Mouse (Mus musculus): ENCODE results near the gene Bhlha15. TPM values are rescaled to one million over a fixed set of nuclear protein-coding genes. Genes with fewer than 3 reads are reported as not detected.

The Bhlha15 gene
- total RNA-seq, 2 experiments from 2014 or later, result not detected

DNA sequence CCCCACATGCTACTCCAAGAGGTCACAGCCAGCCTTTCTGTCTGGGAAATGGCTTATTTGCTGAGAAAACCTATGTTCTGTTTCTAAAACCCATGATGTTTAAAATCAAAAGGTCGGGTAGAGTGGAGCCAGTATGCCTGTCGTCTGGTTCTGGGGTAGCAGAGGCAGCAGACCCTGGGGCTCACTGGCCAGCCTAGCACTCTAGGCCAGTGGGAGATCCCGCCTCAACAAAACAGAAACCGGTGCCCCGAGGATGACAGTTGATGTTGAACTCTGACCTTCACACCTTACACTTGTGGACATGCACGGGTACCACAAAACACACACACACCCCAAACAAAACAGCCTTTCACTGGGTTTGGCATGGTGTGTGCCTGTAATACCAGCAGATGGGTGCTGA lies 1.7 kb upstream of the Bhlha15 start:
- DNase-seq, result no peak
- intact Hi-C loops (cut with DNase I), result no loop called here

DNA sequence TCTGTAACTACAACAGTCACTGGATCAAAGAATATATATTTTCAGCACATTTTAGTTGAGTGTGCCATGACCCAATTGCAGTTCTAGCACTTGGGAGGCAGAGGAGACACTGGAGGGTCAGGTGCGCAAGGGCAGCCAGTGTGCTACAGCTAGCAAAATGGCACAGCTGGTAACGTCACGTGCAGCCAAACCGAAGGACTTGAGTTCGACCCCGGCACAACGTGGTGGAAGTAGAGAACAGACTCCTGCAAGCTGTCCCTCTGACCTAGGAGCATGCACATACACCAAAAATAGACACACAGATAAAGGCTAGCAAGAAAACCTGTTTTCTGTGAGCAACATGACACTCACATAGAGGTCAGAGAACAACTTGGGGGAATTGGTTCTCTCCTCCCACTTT lies 759 bp upstream of the Bhlha15 start:
- intact Hi-C loops (cut with DNase I), result no loop called here
- no peak for DNase-seq

DNA sequence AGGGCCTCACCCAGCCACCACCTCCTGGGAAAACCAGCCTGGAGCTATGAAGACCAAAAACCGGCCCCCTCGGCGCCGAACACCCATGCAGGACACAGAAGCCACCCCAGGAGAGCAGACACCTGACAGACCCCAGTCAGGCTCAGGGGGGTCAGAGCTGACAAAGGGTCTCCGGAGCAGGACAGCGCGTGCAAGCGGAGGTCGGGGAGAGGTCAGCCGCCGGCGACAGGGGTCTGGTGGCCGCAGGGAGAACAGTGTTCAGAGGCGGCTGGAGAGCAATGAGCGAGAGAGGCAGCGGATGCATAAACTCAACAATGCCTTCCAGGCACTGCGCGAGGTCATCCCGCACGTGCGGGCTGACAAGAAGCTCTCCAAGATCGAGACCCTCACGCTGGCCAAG lies 940 bp downstream of the Bhlha15 start:
- intact Hi-C loops (cut with DNase I), result no loop called here
- DNase-seq, result no peak

DNA sequence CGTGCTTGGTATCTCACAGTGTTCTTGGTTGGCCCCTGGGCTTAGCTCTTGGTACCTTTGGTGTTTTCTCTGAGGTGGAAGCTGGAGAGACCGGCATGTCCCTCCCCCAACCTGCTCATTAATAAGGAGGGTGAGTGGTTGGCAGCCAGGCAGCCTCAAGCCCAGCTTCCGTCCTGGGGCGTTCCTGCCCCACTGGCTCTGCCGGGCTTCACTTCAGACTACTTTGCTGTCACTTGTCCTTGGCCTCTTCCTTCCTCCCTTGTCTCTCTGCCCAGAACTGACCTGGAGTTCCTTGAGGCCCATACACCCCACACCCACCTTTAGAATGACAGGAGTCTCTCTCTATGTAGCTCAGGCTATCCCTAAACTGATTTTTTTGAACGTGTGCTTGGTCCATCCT lies 2.6 kb downstream of the Bhlha15 start:
- intact Hi-C loops (cut with DNase I), result no loop called here
- no peak for DNase-seq

DNA sequence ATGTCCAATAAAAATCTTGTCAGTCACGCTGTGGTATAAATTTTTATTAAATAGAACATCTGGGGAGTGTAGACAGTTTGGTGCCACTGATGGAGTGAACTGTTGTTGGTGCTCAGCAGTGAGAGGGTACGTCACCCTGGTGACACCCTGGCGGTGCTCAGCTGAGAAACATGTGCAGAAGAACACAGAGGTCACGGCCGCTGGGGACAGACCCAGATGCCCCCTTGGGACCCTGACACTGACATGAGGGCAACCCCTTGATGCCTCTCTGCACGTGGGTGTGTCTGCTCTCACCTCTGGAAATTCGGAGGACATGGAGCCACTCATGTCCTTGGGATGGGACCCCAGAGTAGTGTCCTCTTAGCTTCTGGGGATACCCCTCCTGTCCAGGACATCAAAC lies 4.3 kb downstream of the Bhlha15 start:
- intact Hi-C loops (cut with DNase I), result no loop called here
- no peak for DNase-seq

DNA sequence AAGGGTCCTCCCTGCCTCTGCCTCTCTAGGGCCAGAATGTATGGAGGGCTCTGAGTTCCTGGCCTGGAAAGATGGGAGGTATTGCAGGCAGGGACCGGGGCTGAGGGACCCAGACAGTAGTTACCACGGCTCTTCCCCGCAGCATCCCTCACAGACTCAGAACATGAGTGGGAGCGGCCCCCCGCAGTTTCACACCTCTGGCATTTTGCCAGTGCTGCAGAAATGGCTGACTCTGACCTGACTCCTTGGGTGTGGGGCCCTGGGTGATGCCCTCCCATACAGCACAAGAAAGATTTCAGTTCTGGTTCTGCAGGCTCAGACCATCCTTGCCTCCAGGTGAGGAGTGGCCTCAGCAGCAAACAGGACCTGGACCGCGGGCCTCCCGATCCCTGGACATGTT lies 5.5 kb downstream of the Bhlha15 start:
- intact Hi-C loops (cut with DNase I), result no loop called here
- no peak for DNase-seq

DNA sequence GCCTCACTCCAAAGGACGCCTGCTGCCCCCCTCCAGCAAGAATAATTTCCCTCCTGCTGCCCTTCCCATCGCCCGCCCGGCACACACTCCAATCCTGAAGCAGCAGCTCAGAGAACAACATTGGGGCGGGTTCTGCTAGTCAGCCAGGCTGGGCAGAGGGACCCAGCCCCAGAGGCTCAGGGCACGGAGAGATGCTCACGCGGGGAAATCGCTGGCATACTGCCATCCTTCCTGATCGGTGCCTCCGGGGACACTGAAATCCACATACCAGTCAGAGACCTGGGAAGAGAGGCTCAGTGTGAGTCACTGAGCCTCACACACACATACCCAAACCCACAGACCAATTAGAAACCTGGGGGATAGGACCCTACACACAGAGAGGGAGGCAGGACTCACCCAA lies 10.5 kb downstream of the Bhlha15 start:
- intact Hi-C loops (cut with DNase I), result no loop called here
- no peak for DNase-seq

DNA sequence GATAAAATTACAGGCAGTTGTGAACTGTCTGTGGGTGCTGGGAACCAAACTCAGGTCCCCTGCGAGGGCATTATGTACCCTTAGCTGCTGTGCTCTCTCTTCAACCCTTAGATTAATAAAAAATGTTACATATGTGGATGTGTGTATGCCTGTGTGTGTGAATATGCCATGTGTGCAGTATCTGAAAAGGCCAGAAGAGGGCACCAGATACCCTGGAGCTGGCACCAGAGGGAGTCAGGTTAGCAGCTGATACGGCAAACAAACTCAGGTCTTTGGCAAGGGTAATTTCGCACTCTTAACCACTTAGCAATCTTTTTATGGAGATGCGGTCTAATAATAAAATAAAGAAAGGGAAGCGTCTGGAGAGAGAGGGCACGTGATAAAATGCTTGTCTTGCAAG lies 12.3 kb downstream of the Bhlha15 start:
- no peak for DNase-seq
- intact Hi-C loops (cut with DNase I), result no loop called here

DNA sequence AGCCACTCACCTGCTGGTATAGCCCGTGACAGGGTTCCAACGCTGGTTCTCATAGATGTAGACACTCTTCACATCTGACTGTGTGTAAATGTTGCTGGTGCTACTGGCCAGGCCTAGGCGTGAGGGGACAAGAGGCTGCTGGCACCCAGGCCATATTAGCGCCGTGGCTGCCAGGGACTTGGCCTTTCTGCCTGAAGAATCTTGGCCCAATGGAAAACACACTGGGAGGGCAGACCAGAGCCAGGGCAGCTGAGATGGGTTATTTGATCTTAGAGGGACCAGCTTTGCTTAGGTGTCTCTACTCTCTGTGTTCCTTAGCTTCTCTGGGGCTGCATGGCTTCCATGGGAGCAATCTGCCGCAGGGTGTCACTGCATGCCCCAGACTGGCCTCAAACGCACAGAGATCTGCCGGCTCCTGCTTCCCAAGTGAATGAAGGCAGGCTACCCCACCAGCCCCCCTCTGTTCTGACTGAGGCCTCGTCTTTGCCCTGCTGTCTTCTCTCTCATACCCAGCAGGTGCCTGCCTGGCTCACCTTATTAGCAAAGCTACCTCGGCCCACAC lies 13.4 kb downstream of the Bhlha15 start:
- intact Hi-C loops (cut with DNase I), result no loop called here
- DNase-seq, result peak; percentile 37 to 49

DNA sequence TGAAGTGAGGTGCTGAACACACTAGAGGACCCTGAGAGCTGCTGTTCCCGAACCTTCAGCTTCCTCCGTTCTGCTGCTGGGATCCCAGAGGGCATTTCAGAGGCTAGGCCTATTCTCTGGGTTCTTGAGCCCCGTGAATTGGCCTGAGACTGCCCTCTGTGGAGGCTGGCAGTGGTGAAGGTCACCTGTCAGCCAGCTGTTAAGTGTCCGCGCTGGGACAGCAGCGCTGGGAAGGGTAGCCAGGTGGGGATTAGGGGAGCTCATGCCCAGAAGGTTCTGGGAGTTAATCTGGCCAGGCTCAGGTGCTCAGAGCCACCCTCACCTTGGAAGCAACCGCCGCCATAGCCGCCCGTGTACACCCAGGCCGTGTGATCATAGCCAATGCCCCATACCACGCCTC lies 14.2 kb downstream of the Bhlha15 start:
- DNase-seq, result no peak
- intact Hi-C loops (cut with DNase I), result no loop called here

DNA sequence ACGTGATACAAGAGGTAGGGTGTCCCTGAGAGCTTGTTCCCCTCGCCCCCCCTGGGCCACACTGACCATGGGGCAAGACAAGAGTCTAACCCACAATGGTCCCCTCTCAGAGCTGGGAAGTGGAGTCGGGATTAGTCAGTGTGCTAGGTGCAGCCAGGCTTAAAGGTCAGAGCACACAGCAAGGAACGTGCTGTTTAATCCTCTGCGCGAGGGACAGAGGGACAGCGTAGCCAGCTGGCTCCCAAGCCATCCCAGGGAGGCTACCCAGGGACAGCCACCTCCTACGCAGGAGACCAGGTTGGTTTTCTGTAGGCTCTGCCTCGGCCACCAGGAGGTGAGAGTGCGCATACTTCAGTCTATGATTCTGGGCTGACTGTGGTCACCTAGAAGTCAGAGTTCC lies 14.8 kb downstream of the Bhlha15 start:
- intact Hi-C loops (cut with DNase I), result no loop called here

DNA sequence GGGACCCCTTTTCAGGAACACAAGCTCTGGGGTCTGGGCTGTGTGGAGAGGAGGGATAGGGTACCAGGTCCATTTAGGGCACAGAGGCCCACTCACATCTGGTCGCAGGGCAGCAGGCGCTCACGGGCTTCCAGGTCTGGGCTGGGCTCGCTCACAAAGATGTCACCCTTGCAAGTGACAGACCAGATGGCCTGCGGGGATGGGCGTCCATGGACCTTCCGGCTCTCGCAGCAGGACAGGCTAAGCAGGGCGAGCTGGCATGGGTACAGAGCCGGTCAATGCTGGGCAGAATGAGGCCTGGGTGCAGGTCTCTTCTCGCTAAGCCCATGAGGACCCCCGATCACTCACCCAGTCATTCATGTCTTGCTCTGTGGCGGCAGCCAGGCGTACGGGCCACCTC lies 16.0 kb downstream of the Bhlha15 start:
- intact Hi-C loops (cut with DNase I), result no loop called here

More for the DNA sequence above, 14.8 kb downstream of the Bhlha15 start:
- no peak for DNase-seq

DNA sequence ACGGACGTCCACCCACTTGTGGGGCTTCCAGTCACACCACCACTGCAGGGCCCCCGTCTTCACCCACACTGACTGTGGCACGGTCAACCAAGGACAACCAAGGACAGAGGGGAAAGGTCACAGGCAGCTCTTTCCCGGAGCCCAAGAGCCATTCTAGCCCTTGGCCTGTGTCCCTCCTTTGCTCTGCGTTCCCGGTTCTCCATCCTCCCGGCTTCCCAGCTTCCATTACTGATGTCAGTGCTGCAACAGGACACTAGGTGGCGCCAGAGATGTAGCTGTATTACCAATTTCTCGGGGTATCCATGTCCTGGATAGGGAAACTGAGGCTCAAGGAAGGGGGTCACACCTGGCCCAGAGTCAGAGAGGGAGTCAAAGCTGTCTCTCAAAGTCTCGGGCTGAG lies 17.4 kb downstream of the Bhlha15 start:
- no peak for DNase-seq
- intact Hi-C loops (cut with DNase I), result no loop called here

More for the DNA sequence above, 16.0 kb downstream of the Bhlha15 start:
- DNase-seq, result no peak

DNA sequence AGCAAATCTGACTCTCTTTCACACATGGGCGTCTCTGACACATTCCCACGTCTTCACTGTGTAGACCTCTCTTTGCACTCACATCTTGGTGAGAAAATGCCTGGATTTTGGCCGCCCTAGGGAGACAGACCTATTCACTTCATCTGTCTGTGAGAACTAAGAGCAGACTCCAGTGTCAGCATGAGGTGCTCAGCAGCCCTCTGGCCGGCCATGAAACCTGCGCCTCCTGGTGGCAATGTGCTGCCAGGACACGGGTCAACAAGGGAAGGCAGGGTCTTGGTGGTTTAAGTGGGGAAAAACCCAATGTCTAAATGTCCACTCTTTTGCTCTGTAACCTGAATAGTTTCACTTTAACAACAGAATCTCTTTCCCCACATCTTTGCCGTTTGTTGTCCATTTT lies 24.4 kb downstream of the Bhlha15 start:
- intact Hi-C loops (cut with DNase I), result loop anchor here (5.0 kb wide), 1 partner anchor 172 kb away; no protein-coding TSS in a partner anchor
- DNase-seq, result no peak

DNA sequence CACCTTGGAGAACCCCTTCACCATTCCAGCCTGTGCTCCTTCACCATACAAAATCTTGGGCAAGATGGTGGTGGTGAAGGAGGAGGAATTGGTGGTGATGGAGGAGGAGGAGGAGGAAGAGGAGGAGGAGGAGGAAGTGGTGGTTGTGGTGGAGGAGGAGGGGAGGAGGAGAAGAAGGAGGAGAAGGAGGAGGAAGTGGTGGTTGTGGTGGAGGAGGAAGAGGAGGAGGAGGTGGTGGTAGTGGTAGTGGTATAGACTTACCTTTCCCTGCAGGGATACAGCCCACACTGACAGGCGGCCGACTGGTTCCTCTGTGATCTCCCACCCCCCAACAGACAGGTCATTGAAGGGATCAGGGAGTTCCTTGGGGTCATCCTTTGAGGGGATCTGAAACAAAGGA lies 25.9 kb downstream of the Bhlha15 start:
- intact Hi-C loops (cut with DNase I), result no loop called here
- no peak for DNase-seq

DNA sequence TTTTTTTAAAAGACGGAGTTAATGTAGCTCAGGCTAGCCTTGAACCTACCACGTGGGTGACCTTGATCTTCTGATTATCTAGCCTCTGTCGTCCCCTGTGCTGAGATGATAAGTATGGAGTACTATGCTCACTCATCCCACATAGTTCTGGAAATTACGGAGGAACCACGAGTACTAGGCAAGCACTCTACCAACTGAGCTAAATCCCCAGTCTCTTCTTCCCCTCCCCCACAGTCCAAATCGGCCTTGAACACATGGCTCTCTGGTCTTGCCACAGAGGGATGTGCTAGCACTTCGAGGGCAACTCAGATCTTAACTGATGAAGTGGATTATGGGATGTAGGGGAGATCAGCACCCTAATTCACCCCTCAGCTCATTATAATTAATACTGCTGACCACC lies 28.0 kb downstream of the Bhlha15 start:
- intact Hi-C loops (cut with DNase I), result no loop called here
- DNase-seq, result no peak

DNA sequence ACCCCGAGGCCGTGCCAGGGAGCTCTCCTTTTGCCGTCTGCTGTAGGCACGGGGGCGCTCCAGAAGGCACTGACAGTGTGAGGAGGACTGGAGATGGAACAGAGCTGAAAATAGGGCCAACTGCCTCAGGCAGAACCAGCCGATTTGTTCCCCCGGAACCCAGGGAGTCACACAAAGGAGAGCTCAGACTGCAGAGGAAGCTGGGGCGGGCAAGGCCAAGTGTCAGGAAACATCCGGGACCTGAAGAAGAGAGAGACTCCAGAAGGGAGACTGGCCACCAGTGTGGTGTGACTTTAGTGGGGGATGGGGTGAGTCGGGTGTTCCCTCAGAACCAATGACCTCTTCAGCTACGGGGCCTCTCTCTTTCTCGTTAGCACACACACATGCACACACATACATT lies 29.2 kb downstream of the Bhlha15 start:
- no peak for DNase-seq
- intact Hi-C loops (cut with DNase I), result no loop called here

DNA sequence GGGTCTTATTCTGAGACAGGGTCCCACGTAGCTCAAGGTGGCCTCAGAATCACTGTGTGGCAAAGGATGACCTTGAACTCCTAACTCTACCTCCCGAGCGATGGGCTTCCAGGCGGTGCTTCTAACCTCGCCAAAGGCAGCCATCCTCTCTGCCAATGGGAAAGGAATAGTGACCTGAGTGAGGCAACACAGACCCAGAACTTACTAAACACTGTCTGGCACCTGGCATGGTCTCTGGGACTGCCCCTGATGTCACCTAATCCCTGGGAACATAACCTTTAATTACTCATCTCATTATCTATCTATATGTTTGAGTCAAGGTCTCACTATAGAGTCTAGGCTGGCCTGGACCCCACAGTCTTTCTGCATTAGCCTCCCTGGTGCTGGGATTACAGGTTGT lies 29.9 kb downstream of the Bhlha15 start:
- intact Hi-C loops (cut with DNase I), result loop anchor here (5.0 kb wide), 1 partner anchor 37 kb away; no protein-coding TSS in a partner anchor
- DNase-seq, result no peak

DNA sequence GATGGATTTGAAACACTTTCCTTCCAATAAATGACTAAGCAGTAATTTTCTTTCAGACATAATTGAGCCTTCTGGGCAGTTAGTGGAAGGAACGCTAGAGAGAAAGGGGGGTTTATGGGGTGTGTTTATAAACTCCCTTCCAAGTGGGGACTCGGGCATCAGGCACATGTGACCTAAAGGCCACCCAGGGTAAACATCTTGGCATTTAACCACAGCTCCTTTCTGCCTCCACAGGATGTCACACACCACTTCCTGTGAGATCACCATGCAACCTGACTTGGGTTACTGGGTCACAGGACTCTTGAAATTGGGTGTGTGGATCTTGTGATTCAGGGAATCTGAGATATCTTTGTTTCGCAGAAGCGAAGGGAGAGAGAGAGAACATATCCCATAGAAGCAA lies 31.2 kb downstream of the Bhlha15 start:
- intact Hi-C loops (cut with DNase I), result loop anchor here (5.0 kb wide), 1 partner anchor 36 kb away; no protein-coding TSS in a partner anchor

DNA sequence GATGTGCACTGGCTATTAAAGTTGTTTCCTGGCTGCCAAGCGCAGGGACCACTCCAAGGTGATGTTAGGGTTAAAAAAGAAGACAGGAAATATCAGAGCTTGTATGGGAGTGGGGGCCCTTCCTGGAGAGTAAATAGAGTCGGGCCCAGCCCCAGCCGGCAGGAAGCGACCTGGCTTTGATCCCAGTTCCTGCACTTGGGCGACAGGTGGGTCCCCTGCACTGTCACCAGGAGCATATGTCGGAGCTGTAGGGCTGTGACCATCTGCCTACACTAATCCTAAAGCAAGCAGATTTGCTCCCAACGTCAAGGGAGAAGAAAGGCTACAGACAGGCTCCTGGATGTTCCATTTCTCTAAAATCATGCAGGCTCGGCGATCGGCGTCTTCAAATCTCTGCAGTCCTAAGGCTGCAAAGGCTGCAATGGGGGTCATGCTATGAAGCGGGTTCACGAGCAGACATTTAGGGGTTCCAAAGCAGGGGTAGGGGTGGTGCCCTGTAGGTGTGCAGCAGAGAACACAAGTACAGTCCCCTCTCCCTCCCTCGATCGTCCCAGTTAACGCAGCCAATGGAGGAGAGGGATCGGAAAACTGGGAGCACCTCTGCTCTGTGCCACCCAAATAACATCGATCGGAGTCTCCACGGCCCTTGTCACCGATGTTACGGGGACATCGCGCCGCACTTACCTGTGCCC lies 32.9 kb downstream of the Bhlha15 start:
- no peak for DNase-seq
- intact Hi-C loops (cut with DNase I), result loop anchor here (5.0 kb wide), 1 partner anchor 34 kb away; no protein-coding TSS in a partner anchor

More for the DNA sequence above, 31.2 kb downstream of the Bhlha15 start:
- no peak for DNase-seq

DNA sequence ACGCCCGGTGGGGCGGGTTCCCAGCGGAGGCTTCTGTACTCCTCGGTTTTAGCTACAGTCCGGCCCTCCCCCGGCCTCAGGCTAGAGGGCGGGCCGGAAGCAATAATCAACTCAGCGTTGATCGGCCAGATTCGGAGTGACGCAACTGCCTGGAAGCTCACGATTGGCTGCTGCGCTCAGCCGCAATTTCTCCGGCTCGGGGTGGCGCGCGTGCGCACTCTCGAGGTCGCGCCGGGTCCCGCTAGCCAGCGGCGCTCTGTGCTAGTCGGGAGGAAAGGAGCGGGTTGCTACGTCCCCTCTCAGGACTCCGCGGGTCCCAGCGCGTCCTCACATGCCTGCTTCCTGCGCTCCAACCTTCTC lies 33.4 kb downstream of the Bhlha15 start, which contains the start of gene Tecpr1:
Gene Tecpr1, minus strand, starts transcription at position 113 of the 360 bp plus-strand sequence.
- intact Hi-C loops (cut with DNase I), result loop anchor here (5.0 kb wide), 1 partner anchor 34 kb away; no protein-coding TSS in a partner anchor
- DNase-seq, result peak; percentile 90 to 91
